Mouse (Mus musculus): Measurements from ENCODE around the gene Gm49450. TPM values are rescaled to one million over a fixed set of nuclear protein-coding genes. Genes with fewer than 3 reads are reported as not detected.

Gene Gm49450
- polyA plus RNA-seq, 2 experiments, result 0.15 TPM; not detected in 1

GRCm38 (mm10) chr15:98989701-98990430 lies 36.5 kb upstream of the Gm49450 start:
- H3K9ac ChIP-seq (replicated peaks), result no peak overlapping the region
- TF ChIP-seq CTCF (IDR thresholded peaks at IDR 0.05; ENCODE audit: low read depth), result no peak

GRCm38 (mm10) chr15:98988787-98989186 lies 35.4 kb upstream of the Gm49450 start:
- WGBS (ENCODE audit: insufficient replicate concordance), result 62% methylated on average over 3 of the region's 3 CpGs
- Histone ChIP-seq H3K27me3 (ENCODE audit: control insufficient read depth, insufficient read depth, low read length) (no peaks in the 10 kb centered on the region), H3K4me1 (replicated peaks; ENCODE audit: control insufficient read depth in 2 of 2, insufficient read depth in 2 of 2, low read length in 1 of 2) (peaks cover 3 to 29% of the 10 kb centered on the region in 2 experiments), H3K9ac (replicated peaks) (no peak overlapping the region), H3K27ac (no peak overlapping the region), H3K4me3 (ENCODE audit: insufficient read depth in 1 of 2, low read depth in 2 of 2, low read length in 2 of 2) (no peak overlapping the region), H3K4me2 (ENCODE audit: low read depth) (no peak overlapping the region), H3K36me3 (replicated peaks; ENCODE audit: control insufficient read depth, insufficient read depth, low read depth) (no peaks in the 10 kb centered on the region), H3K9me3 (ENCODE audit: control insufficient read depth, low read length) (no peaks in the 10 kb centered on the region)
- no peak for DNase-seq (ENCODE audit: low read depth in 3 of 3, low spot score in 3 of 3)
- no peak for ATAC-seq (ENCODE audit: insufficient read depth)
- TF ChIP-seq CTCF (IDR thresholded peaks at IDR 0.05; ENCODE audit: low read depth) (no peak), EP300 (IDR thresholded peaks at IDR 0.05; ENCODE audit: low read depth) (no peak)

More at GRCm38 (mm10) chr15:98989701-98990430, 36.5 kb upstream of the Gm49450 start:
- DNase-seq (ENCODE audit: low read depth in 3 of 3, low spot score in 3 of 3) (no peak), ATAC-seq (ENCODE audit: insufficient read depth) (no peak)
- no peaks in the 10 kb centered on the region for H3K9me3 ChIP-seq (ENCODE audit: control insufficient read depth, low read length)
- H3K27me3 ChIP-seq (ENCODE audit: control insufficient read depth, insufficient read depth, low read length), result no peaks in the 10 kb centered on the region
- H3K4me2 ChIP-seq (ENCODE audit: low read depth), result no peak overlapping the region
- no peaks in the 10 kb centered on the region for H3K36me3 ChIP-seq (replicated peaks; ENCODE audit: control insufficient read depth, insufficient read depth, low read depth)
- 53% methylated on average over 12 of the region's 12 CpGs for WGBS (ENCODE audit: insufficient replicate concordance)
- H3K27ac ChIP-seq, result no peak overlapping the region
- no peak overlapping the region for H3K4me3 ChIP-seq (ENCODE audit: insufficient read depth in 1 of 2, low read depth in 2 of 2, low read length in 2 of 2)
- peaks cover 0 to 24% of the 10 kb centered on the region in 2 experiments for H3K4me1 ChIP-seq (replicated peaks; ENCODE audit: control insufficient read depth in 2 of 2, insufficient read depth in 2 of 2, low read length in 1 of 2)

GRCm38 (mm10) chr15:98987661-98988181 lies 34.4 kb upstream of the Gm49450 start:
- Histone ChIP-seq H3K27ac (no peak overlapping the region), H3K9me3 (ENCODE audit: control insufficient read depth, low read length) (no peaks in the 10 kb centered on the region), H3K4me2 (ENCODE audit: low read depth) (no peak overlapping the region), H3K4me1 (replicated peaks; ENCODE audit: control insufficient read depth in 2 of 2, insufficient read depth in 2 of 2, low read length in 1 of 2) (peaks cover 6 to 24% of the 10 kb centered on the region in 2 experiments), H3K36me3 (replicated peaks; ENCODE audit: control insufficient read depth, insufficient read depth, low read depth) (no peaks in the 10 kb centered on the region), H3K27me3 (ENCODE audit: control insufficient read depth, insufficient read depth, low read length) (no peaks in the 10 kb centered on the region), H3K9ac (replicated peaks) (no peak overlapping the region), H3K4me3 (ENCODE audit: insufficient read depth in 1 of 2, low read depth in 2 of 2, low read length in 2 of 2) (no peak overlapping the region)
- no peak for DNase-seq (ENCODE audit: low read depth in 3 of 3, low spot score in 3 of 3)
- WGBS (ENCODE audit: insufficient replicate concordance), result 74% methylated on average over 8 of the region's 8 CpGs
- TF ChIP-seq EP300 (IDR thresholded peaks at IDR 0.05; ENCODE audit: low read depth) (no peak), CTCF (IDR thresholded peaks at IDR 0.05; ENCODE audit: low read depth) (no peak)
- ATAC-seq (ENCODE audit: insufficient read depth), result no peak

DNA sequence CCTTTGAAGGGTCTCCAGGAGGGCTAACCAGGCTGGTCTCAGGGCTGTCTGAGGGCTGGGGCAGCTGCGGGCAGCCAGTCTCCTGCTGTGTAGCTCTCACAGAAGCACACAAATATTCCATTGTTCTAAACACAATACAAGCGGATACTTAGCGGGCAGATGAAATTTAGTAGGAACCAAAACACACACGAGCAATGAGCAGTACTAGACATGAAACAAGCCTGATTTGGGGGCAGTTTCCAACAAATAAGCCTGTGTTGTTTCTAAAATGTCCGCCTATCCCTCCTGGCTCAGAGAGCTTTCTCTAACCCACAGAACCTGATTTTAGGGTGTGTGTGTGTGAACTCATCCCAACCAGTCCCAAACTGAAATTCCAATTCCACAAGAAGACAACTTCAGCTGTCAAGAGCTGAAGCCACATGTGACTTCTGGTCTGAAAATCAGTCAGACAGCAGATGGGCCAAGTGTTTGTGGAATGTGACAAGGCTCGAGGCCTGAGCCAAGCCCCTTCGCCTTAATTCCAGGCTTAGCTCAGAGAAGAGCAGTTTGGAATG lies 33.8 kb upstream of the Gm49450 start:
- no peak overlapping the region for H3K27ac ChIP-seq
- TF ChIP-seq EP300 (IDR thresholded peaks at IDR 0.05; ENCODE audit: low read depth) (no peak), CTCF (IDR thresholded peaks at IDR 0.05; ENCODE audit: low read depth) (no peak)
- ATAC-seq (ENCODE audit: insufficient read depth) (no peak), DNase-seq (ENCODE audit: low read depth in 3 of 3, low spot score in 3 of 3) (no peak)
- H3K36me3 ChIP-seq (replicated peaks; ENCODE audit: control insufficient read depth, insufficient read depth, low read depth), result no peaks in the 10 kb centered on the region
- H3K9me3 ChIP-seq (ENCODE audit: control insufficient read depth, low read length), result no peaks in the 10 kb centered on the region
- no peak overlapping the region for H3K9ac ChIP-seq (replicated peaks)
- no peak overlapping the region for H3K4me2 ChIP-seq (ENCODE audit: low read depth)
- H3K4me3 ChIP-seq (ENCODE audit: insufficient read depth in 1 of 2, low read depth in 2 of 2, low read length in 2 of 2), result no peak overlapping the region
- no peaks in the 10 kb centered on the region for H3K27me3 ChIP-seq (ENCODE audit: control insufficient read depth, insufficient read depth, low read length)
- H3K4me1 ChIP-seq (replicated peaks; ENCODE audit: control insufficient read depth in 2 of 2, insufficient read depth in 2 of 2, low read length in 1 of 2), result peaks cover 6 to 18% of the 10 kb centered on the region in 2 experiments
- 71% methylated on average over 7 of the region's 7 CpGs for WGBS (ENCODE audit: insufficient replicate concordance)

- H3K9me3 ChIP-seq (ENCODE audit: control insufficient read depth, low read length), result no peaks in the 10 kb centered on the region
- no peaks in the 10 kb centered on the region for H3K36me3 ChIP-seq (replicated peaks; ENCODE audit: control insufficient read depth, insufficient read depth, low read depth)
- H3K27ac ChIP-seq, result peak overlapping the region; percentile 72
- WGBS (ENCODE audit: insufficient replicate concordance), result 47% methylated on average over 12 of the region's 12 CpGs
- peak overlapping the region; percentile 68 for H3K9ac ChIP-seq (replicated peaks)
- TF ChIP-seq CTCF (IDR thresholded peaks at IDR 0.05; ENCODE audit: low read depth), result no peak
- no peak for TF ChIP-seq EP300 (IDR thresholded peaks at IDR 0.05; ENCODE audit: low read depth)
- H3K4me2 ChIP-seq (ENCODE audit: low read depth), result peak overlapping the region; percentile 72
- H3K4me1 ChIP-seq (replicated peaks; ENCODE audit: control insufficient read depth in 2 of 2, insufficient read depth in 2 of 2, low read length in 1 of 2), result peaks cover 6 to 12% of the 10 kb centered on the region in 2 experiments
- no peaks in the 10 kb centered on the region for H3K27me3 ChIP-seq (ENCODE audit: control insufficient read depth, insufficient read depth, low read length)
- no peak for DNase-seq (ENCODE audit: low read depth in 3 of 3, low spot score in 3 of 3)
- peak overlapping the region; percentile 59 to 87 for H3K4me3 ChIP-seq (ENCODE audit: insufficient read depth in 1 of 2, low read depth in 2 of 2, low read length in 2 of 2)
- ATAC-seq (ENCODE audit: insufficient read depth), result no peak
These were observed 32.8 kb upstream of the Gm49450 start for GRCm38 (mm10) chr15:98985982-98986715.

Measured in liver, embryonic 14.5 days (tissue).